Comparison of ENCODE assay signal across 22 mouse cellular contexts in genomic region chr8:40089377-40089776, GRCm38 (mm10).
DNase-seq lines count a peak whose midpoint lies in the region; ATAC-seq and TF ChIP-seq lines count a peak whose summit lies in the region.
"Had no signal": no experiment of that assay in that cellular context is flagged by ENCODE, and none has a peak within 500 bp of the region (broad histone marks: within the 10 kb centered on the region; RNA-seq: fewer than 3 reads in every experiment).

No protein-coding gene starts in this region.

- H3K4me1 ChIP-seq in CH12.LX (ENCODE audit: control insufficient read depth in 1 of 2, insufficient read depth in 2 of 2) = peaks cover 0 to 3% of the 10 kb centered on the region in 2 experiments; a peak in 1 of 4 replicates
- no peaks in the 10 kb centered on the region for H3K4me1 ChIP-seq in liver, postnatal 0 days (ENCODE audit: insufficient read depth)
- H3K4me1 ChIP-seq: embryonic facial prominence, embryonic 13.5 days; embryonic facial prominence, embryonic 15.5 days; forebrain, embryonic 10.5 days; forebrain, embryonic 12.5 days had no signal

- dilution Hi-C loops in CH12.LX (cut with MboI; ENCODE audit: extremely low pct_ligation_motif_present, extremely low pct_unique_long_range_greater_than_20kb, low sequenced_read_pairs) = no loop called here

- DNase-seq in 3T3-L1 (ENCODE audit: low read depth, low spot score) = peak; percentile 33
- DNase-seq in CH12.LX (ENCODE audit: extremely low read depth) = no peak
- DNase-seq in layer of hippocampus, postnatal 36 days = no peak
- no peak for DNase-seq in cerebellum, postnatal 14 days
- no peak for DNase-seq in liver, postnatal 0 days
- DNase-seq: adrenal gland, adult 2 months; adrenal gland, postnatal 10 days; adrenal gland, postnatal 25 days; cerebellum, adult 11 months; cerebellum, adult 2 months; cerebellum, adult 9-10 months; cerebellum, postnatal 10 days; cerebellum, postnatal 36 days; embryo, embryonic 11 days had no signal

- no peak overlapping the region for H3K4me2 ChIP-seq in CH12.LX (ENCODE audit: insufficient read depth, low read depth, poor library complexity, severe bottlenecking)
- H3K4me2 ChIP-seq in liver, postnatal 0 days (ENCODE audit: low read depth, low read length) = no peak overlapping the region
- H3K4me2 ChIP-seq: embryonic facial prominence, embryonic 13.5 days; embryonic facial prominence, embryonic 15.5 days; forebrain, embryonic 12.5 days had no signal

- H3K9me3 ChIP-seq in CH12.LX (replicated peaks; ENCODE audit: low read length) = no peaks in the 10 kb centered on the region
- no peaks in the 10 kb centered on the region for H3K9me3 ChIP-seq in liver, postnatal 0 days (ENCODE audit: low read length)
- H3K9me3 ChIP-seq: embryonic facial prominence, embryonic 13.5 days; embryonic facial prominence, embryonic 15.5 days; forebrain, embryonic 10.5 days; forebrain, embryonic 12.5 days had no signal

- H3K36me3 ChIP-seq in CH12.LX (replicated peaks in 1 of 2; ENCODE audit: control insufficient read depth in 1 of 2, insufficient read depth in 1 of 2, low read length in 1 of 2) = no peaks in the 10 kb centered on the region
- H3K36me3 ChIP-seq in liver, postnatal 0 days (replicated peaks; ENCODE audit: insufficient read depth, low read length) = no peaks in the 10 kb centered on the region
- H3K36me3 ChIP-seq: embryonic facial prominence, embryonic 13.5 days; embryonic facial prominence, embryonic 15.5 days; forebrain, embryonic 10.5 days; forebrain, embryonic 12.5 days had no signal

- no peak for TF ChIP-seq POLR2A in CH12.LX (IDR thresholded peaks at IDR 0.05; ENCODE audit: low read depth, low read length)

- no peak overlapping the region for H3K4me3 ChIP-seq in CH12.LX (replicated peaks in 1 of 3; ENCODE audit: low read depth in 2 of 3, low read length in 2 of 3, poor library complexity in 1 of 3)
- H3K4me3 ChIP-seq in liver, postnatal 0 days (ENCODE audit: low read depth, low read length) = no peak overlapping the region
- H3K4me3 ChIP-seq: embryonic facial prominence, embryonic 13.5 days; embryonic facial prominence, embryonic 15.5 days; erythroblast, embryonic 14.5 days; forebrain, embryonic 10.5 days; forebrain, embryonic 12.5 days had no signal

- no peaks in the 10 kb centered on the region for H3K27me3 ChIP-seq in CH12.LX (replicated peaks)
- H3K27me3 ChIP-seq in liver, postnatal 0 days (ENCODE audit: insufficient read depth, low read length) = no peaks in the 10 kb centered on the region
- H3K27me3 ChIP-seq: embryonic facial prominence, embryonic 13.5 days; embryonic facial prominence, embryonic 15.5 days; forebrain, embryonic 12.5 days had no signal

- no peak for TF ChIP-seq EP300 in CH12.LX (IDR thresholded peaks at IDR 0.05; ENCODE audit: low read length)
- no peak for TF ChIP-seq EP300 in liver, postnatal 0 days (IDR thresholded peaks at IDR 0.05; ENCODE audit: low read depth)

- no peak for TF ChIP-seq CTCF in CH12.LX (conservative IDR thresholded peaks at IDR 0.05 in 1 of 2, IDR thresholded peaks at IDR 0.05 in 1 of 2; ENCODE audit: low read depth in 2 of 2, low read length in 2 of 2)
- no peak for TF ChIP-seq CTCF in liver, postnatal 0 days (IDR thresholded peaks at IDR 0.05; ENCODE audit: low read depth)

- H3K27ac ChIP-seq in CH12.LX (ENCODE audit: insufficient read depth, low read depth) = no peak overlapping the region
- no peak overlapping the region for H3K27ac ChIP-seq in liver, postnatal 0 days (ENCODE audit: low read depth)
- H3K27ac ChIP-seq: embryonic facial prominence, embryonic 13.5 days; embryonic facial prominence, embryonic 15.5 days; forebrain, embryonic 10.5 days; forebrain, embryonic 12.5 days had no signal

- TF ChIP-seq RAD21 in CH12.LX (IDR thresholded peaks at IDR 0.05; ENCODE audit: low read depth, low read length) = no peak

- no peaks in the 10 kb centered on the region for H3K79me2 ChIP-seq in CH12.LX (replicated peaks; ENCODE audit: control insufficient read depth, extremely low read depth, insufficient read depth, poor library complexity, severe bottlenecking)

- in situ Hi-C loops in CH12.LX (cut with MboI; ENCODE audit: low pct_ligation_motif_present, low pct_unique_long_range_greater_than_20kb, low sequenced_read_pairs) = no loop called here

- 73% methylated on average over 4 of the region's 4 CpGs for WGBS in liver, postnatal 0 days (ENCODE audit: insufficient replicate concordance)

- no peak overlapping the region for H3K9ac ChIP-seq in CH12.LX (ENCODE audit: insufficient read depth, low read depth)
- H3K9ac ChIP-seq in liver, postnatal 0 days (replicated peaks) = no peak overlapping the region
- H3K9ac ChIP-seq: embryonic facial prominence, embryonic 13.5 days; embryonic facial prominence, embryonic 15.5 days; forebrain, embryonic 12.5 days had no signal

- ATAC-seq in liver, postnatal 0 days = no peak
- ATAC-seq: CD4-positive, CD25-positive, alpha-beta regulatory T cell, adult 4 months; forebrain, embryonic 14.5 days; forebrain, embryonic 16.5 days had no signal

TF ChIP-seq in CH12.LX, 34 proteins besides CTCF, POLR2A, EP300 and RAD21:
- TF ChIP-seq MXI1 (IDR thresholded peaks at IDR 0.05; ENCODE audit: low read depth, low read length) = no peak
- TF ChIP-seq MEF2A (IDR thresholded peaks at IDR 0.05; ENCODE audit: borderline replicate concordance, low read depth, low read length) = no peak
- no peak for TF ChIP-seq ETS1 (conservative IDR thresholded peaks at IDR 0.05; ENCODE audit: low read depth, low read length)
- TF ChIP-seq BHLHE40 (IDR thresholded peaks at IDR 0.05; ENCODE audit: low read depth, low read length) = 0 out of 2 replicates have a peak, but pooled peaks have one; percentile 20
- no peak for TF ChIP-seq GABPA (IDR thresholded peaks at IDR 0.05; ENCODE audit: insufficient replicate concordance, low read depth, low read length)
- no peak for TF ChIP-seq NELFE (IDR thresholded peaks at IDR 0.05; ENCODE audit: low read depth, low read length)
